In the genomic region with DNA sequence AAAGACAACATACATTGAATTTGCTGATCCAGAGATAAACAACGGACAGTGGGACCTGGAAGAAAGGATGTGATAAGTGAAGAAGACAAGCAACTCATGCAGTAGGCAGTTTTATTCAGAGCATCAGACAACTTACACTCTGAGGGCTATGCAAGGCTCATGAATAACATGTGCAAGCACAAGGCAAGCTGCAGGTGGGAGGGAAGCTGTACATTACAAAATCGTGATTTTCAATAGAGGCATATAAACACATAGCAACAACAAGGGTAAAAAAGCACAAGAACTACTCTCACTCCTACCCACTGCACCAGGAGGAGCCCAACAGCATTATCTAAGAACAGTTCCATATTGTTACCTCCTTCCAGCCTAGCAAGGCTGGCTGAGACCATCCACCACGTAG, we compare ENCODE assay signal across 25 mouse cellular contexts.
"Had no signal": no experiment of that assay in that cellular context is flagged by ENCODE, and none has a peak within 500 bp of the region (broad histone marks: within the 10 kb centered on the region; RNA-seq: fewer than 3 reads in every experiment).

No protein-coding gene starts in this region.

- H3K9me3 ChIP-seq: heart, embryonic 10.5 days; heart, embryonic 13.5 days; heart, embryonic 15.5 days; hindbrain, embryonic 13.5 days; hindbrain, embryonic 15.5 days; kidney, embryonic 15.5 days; limb, embryonic 13.5 days; limb, embryonic 15.5 days; liver, embryonic 12.5 days had no signal

- H3K27me3 ChIP-seq: heart, embryonic 13.5 days; heart, embryonic 15.5 days; hindbrain, embryonic 13.5 days; hindbrain, embryonic 15.5 days; kidney, embryonic 15.5 days; limb, embryonic 13.5 days; limb, embryonic 15.5 days; liver, embryonic 12.5 days had no signal

- H3K27ac ChIP-seq: heart, embryonic 10.5 days; heart, embryonic 13.5 days; heart, embryonic 15.5 days; hindbrain, embryonic 13.5 days; hindbrain, embryonic 15.5 days; hindbrain, postnatal 0 days; kidney, embryonic 15.5 days; kidney, postnatal 0 days; limb, embryonic 13.5 days; limb, embryonic 15.5 days; liver, embryonic 12.5 days had no signal

- ATAC-seq: hindbrain, postnatal 0 days; intestine, embryonic 16.5 days; liver, embryonic 12.5 days had no signal

- H3K4me2 ChIP-seq: heart, embryonic 13.5 days; heart, embryonic 15.5 days; hindbrain, embryonic 13.5 days; hindbrain, embryonic 15.5 days; kidney, embryonic 15.5 days; limb, embryonic 13.5 days; limb, embryonic 15.5 days; liver, embryonic 12.5 days had no signal

- H3K4me3 ChIP-seq: heart, embryonic 10.5 days; heart, embryonic 13.5 days; heart, embryonic 15.5 days; hindbrain, embryonic 13.5 days; hindbrain, embryonic 15.5 days; kidney, embryonic 15.5 days; limb, embryonic 13.5 days; limb, embryonic 15.5 days; liver, embryonic 12.5 days had no signal

- DNase-seq: gastrocnemius, postnatal 14 days; gastrocnemius, postnatal 36 days; heart, adult 18-20 months; heart, postnatal 14 days; heart, postnatal 36 days; kidney, adult 11 months; kidney, adult 2 months; kidney, adult 9 months; kidney, postnatal 14 days; kidney, postnatal 36 days; layer of hippocampus, adult 9-11 months; layer of hippocampus, postnatal 36 days; left cerebral cortex, postnatal 4 days had no signal

- H3K36me3 ChIP-seq: heart, embryonic 10.5 days; heart, embryonic 13.5 days; heart, embryonic 15.5 days; hindbrain, embryonic 13.5 days; hindbrain, embryonic 15.5 days; kidney, embryonic 15.5 days; limb, embryonic 13.5 days; limb, embryonic 15.5 days; liver, embryonic 12.5 days had no signal

- H3K9ac ChIP-seq: heart, embryonic 13.5 days; heart, embryonic 15.5 days; hindbrain, embryonic 13.5 days; hindbrain, embryonic 15.5 days; kidney, embryonic 15.5 days; limb, embryonic 13.5 days; limb, embryonic 15.5 days; liver, embryonic 12.5 days had no signal

- H3K4me1 ChIP-seq: heart, embryonic 10.5 days; heart, embryonic 13.5 days; heart, embryonic 15.5 days; hindbrain, embryonic 15.5 days; kidney, embryonic 15.5 days; limb, embryonic 13.5 days; limb, embryonic 15.5 days; liver, embryonic 12.5 days had no signal
